Mouse (Mus musculus) forebrain, embryonic 13.5 days (tissue): ENCODE results near the gene Azin2. TPM values are rescaled to one million over a fixed set of nuclear protein-coding genes. Genes with fewer than 3 reads are reported as not detected.
A peak's percentile ranks its signal among the peaks of the same experiment; 100 is the strongest.

Experiments used
- ATAC-seq: fragments of 200-750 bp; cut with Nextera tagmentation; 2 replicates; pipeline ENCODE4 v1.8.0; 2017
- H3K27ac ChIP-seq: fragments of 300-500 bp; sonication (generic); 2 replicates; pipeline ENCODE4 v1.5.1; 2015; ENCODE audit warnings: inconsistent platforms, mild to moderate bottlenecking, moderate library complexity
- H3K27me3 ChIP-seq: fragments of 300-500 bp; sonication (generic); 2 replicates; pipeline ENCODE4 v1.6.1; 2015; ENCODE audit warnings: mild to moderate bottlenecking, inconsistent platforms
- H3K36me3 ChIP-seq: fragments of 300-500 bp; sonication (generic); 2 replicates; pipeline ENCODE4 v1.6.1; 2015; ENCODE audit warnings: mild to moderate bottlenecking, inconsistent platforms; ENCODE audit not compliant: poor library complexity, severe bottlenecking
- H3K4me1 ChIP-seq: fragments of 300-500 bp; sonication (generic); 2 replicates; pipeline ENCODE4 v1.6.1; 2015; ENCODE audit warnings: inconsistent platforms
- H3K4me2 ChIP-seq: fragments of 300-500 bp; sonication (generic); 2 replicates; pipeline ENCODE4 v1.6.1; 2015; ENCODE audit warnings: inconsistent platforms, mild to moderate bottlenecking, moderate library complexity
- H3K4me3 ChIP-seq: fragments of 300-500 bp; sonication (generic); 2 replicates; pipeline ENCODE4 v1.5.1; 2015; ENCODE audit warnings: mild to moderate bottlenecking, inconsistent platforms
- H3K9ac ChIP-seq: fragments of 300-500 bp; sonication (generic); 2 replicates; pipeline ENCODE4 v1.6.1; 2015; ENCODE audit warnings: mild to moderate bottlenecking, inconsistent platforms
- H3K9me3 ChIP-seq: fragments of 300-500 bp; sonication (generic); replicated peaks from 2 replicates; pipeline ENCODE4 v1.6.1; 2016; ENCODE audit warnings: inconsistent platforms
- WGBS: fragments of 180-500 bp; shearing (Covaris S2); methylation state at CpG from one replicate; pipeline ENCODE4 v1.1.7; 2015; 5-methylcytosine and 5-hydroxymethylcytosine counted together
- polyA plus RNA-seq: library from polyadenylated mRNA; unstranded; fragments of >200 nt; fragmentation: Nextera tagmentation; extraction: Ambion mirVana; gene quantifications from 2 replicates; pipeline ENCODE4 v1.2.1, GENCODE M21; 2015

The Azin2 gene
- polyA plus RNA-seq, result 11.3 and 13.5 TPM in 2 replicates

DNA sequence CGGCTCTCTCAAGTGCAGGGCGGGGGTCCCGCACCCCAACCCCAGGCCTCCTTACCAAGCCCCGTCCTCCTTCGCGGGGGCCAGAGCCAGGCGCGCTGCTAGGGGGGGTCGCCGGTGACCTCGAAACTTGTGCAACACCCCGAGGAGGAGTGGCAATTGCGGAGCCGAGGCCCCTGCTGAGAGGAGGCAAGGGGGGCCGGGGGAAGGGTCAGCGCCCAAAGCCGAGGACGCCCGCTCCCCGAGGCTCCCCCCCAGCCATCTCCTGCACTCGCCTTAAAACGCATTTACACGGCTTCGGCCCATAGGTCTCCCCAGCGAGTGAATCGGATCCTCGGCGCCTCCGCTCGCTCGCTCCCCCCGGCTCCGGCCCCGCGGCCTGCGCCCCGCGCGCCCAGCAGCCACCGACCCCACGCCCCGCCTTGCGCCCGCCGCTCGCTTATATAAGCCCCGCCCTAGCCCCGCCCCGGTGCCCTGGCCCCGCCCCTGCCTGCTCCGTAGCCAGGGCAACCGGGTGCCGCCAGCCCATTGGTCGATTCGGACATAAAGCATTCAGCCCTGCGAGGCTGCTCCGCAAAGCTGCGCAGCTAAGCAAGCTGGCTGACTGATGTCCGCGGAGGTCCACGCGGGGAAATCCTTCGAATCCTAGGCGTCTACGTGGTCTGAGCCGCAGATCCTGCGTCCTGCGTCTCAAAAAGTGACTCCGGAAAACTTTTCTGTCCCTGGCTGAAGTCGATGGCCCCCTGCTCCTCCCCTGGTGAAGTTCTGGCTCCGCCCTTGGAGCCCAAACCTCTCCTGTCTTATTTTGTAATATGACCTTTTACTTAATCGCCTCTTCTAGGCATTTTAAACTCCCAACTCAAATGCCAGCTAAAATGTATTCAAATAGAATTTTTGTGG lies at the start of gene Azin2:
Gene Azin2 (minus strand): TSS at position 414 of the 897 bp plus-strand sequence.
- Histone ChIP-seq H3K9me3 (no peaks in the 10 kb centered on the region), H3K27ac (0 out of 2 replicates have a peak within 1 kb of the TSS, but pooled peaks have one; percentile 17), H3K36me3 (no peaks in the 10 kb centered on the region), H3K4me3 (peak within 1 kb of the TSS; percentile 63), H3K9ac (peak within 1 kb of the TSS; percentile 83), H3K4me2 (peak within 1 kb of the TSS; percentile 93), H3K4me1 (peaks cover 53% of the 10 kb centered on the region), H3K27me3 (peaks cover 24% of the 10 kb centered on the region)
- under 1% methylated on average over 60 of the region's 72 CpGs for WGBS
- peak; percentile 97 for ATAC-seq

DNA sequence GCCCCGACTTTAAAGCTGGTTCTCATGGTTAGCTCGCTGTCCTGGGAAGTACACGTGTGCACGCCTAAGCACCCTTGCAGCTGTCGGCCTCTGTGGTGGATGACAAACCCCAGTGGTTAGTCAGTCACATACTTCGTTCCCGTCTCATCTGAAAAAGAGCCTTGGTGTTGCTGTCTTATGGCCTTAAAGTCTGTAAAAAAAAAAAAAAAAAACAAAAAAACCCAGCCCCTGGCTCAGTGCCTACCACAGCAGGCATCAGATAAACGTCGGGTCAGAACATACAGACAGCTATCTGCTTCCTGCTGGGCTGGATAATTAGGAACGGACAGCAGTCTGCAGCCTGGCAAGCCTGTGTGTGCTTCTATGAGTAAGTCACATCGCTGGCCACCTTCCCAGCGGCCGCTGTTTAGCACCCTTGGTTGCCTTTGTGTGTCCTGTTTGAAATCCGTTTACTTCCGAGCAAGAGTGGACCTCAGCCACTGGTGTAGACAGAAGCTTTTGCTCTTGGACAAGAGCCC lies 49.4 kb upstream of the Azin2 start:
- Histone ChIP-seq H3K4me2 (no peak overlapping the region), H3K36me3 (peaks cover 41% of the 10 kb centered on the region), H3K27ac (no peak overlapping the region), H3K4me1 (peaks cover 6% of the 10 kb centered on the region; the same call in 1 of the 2 replicates), H3K27me3 (no peaks in the 10 kb centered on the region), H3K9me3 (no peaks in the 10 kb centered on the region), H3K9ac (no peak overlapping the region), H3K4me3 (no peak overlapping the region)
- 36% methylated on average over 15 of the region's 15 CpGs for WGBS
- no peak for ATAC-seq

DNA sequence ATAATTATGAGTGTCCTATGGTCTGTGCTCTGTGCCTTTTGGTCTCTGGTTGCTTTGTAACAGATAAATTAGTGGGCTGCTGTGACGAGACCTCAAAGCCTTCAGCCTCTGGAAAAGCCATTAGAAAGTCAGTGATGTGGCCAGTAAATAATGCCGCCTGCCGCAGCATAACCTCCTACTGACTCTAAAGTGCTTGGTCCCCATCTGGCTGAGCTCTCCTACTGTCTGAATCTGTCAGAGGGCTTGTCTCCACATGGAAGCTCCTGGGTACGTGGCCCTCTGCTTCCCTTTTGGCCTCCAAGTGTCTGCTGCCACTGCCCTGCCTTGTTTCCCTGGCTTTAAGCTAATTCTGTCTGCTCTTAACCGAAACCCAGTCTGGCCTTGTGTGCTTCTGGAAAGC lies 47.3 kb upstream of the Azin2 start:
- WGBS, result 83% methylated on average over 5 of the region's 5 CpGs
- H3K36me3 ChIP-seq, result peaks cover 60% of the 10 kb centered on the region

DNA sequence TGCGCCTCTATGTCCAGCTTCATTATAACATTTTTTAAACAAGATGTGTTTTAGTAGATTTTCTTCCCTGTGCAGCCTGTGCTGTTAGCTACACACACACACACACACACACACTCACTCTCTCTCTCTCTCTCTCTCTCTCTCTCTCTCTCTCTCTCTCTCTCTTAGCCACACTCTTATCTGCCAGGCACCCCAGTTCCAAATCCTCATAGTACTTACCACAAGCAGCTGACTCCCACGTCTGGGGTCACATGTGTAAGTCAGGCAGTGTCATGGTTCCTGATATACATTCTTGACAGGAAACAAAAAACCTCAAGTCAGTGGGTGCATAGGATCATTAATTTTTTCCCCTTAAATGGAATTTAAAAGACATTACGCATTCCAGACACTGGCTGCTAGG lies 46.4 kb upstream of the Azin2 start:
- Histone ChIP-seq H3K9ac (no peak overlapping the region), H3K9me3 (no peaks in the 10 kb centered on the region), H3K27me3 (no peaks in the 10 kb centered on the region), H3K36me3 (peaks cover 65% of the 10 kb centered on the region), H3K27ac (no peak overlapping the region), H3K4me3 (no peak overlapping the region), H3K4me1 (0 out of 2 replicates have a peak, but pooled peaks cover 6% of the 10 kb centered on the region), H3K4me2 (no peak overlapping the region)
- no peak for ATAC-seq
- 88% methylated on average over 3 of the region's 3 CpGs for WGBS

More for the DNA sequence above, 47.3 kb upstream of the Azin2 start:
- Histone ChIP-seq H3K4me3 (no peak overlapping the region), H3K27ac (no peak overlapping the region), H3K9ac (no peak overlapping the region), H3K4me1 (0 out of 2 replicates have a peak, but pooled peaks cover 6% of the 10 kb centered on the region), H3K9me3 (no peaks in the 10 kb centered on the region), H3K27me3 (no peaks in the 10 kb centered on the region), H3K4me2 (no peak overlapping the region)
- ATAC-seq, result no peak

GRCm38 (mm10) chr4:129008006-129008519 lies 45.8 kb upstream of the Azin2 start:
- H3K36me3 ChIP-seq, result peaks cover 71% of the 10 kb centered on the region

DNA sequence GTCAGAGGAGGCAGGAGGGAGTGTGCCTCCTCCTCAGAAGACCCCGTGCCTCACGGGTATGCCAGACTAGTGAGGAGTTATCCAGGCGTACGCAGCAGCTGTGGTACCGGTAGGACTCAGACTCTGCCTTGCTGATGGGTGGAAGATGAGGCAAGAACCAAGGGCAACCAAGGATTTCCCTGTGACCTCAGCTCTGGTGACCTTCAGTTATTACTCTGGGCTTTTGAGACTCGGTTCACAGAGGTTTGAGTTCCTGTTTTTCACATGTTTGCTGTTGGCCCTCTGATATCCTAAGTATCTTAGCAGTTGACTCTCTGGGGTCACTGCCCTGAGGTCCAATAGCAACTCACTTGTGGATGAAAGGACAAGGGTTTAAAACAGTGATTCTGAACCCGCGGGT lies 41.5 kb upstream of the Azin2 start:
- Histone ChIP-seq H3K27ac (no peak overlapping the region), H3K27me3 (no peaks in the 10 kb centered on the region), H3K4me2 (no peak overlapping the region), H3K4me3 (no peak overlapping the region), H3K36me3 (peaks cover 92% of the 10 kb centered on the region), H3K9me3 (no peaks in the 10 kb centered on the region), H3K9ac (no peak overlapping the region), H3K4me1 (no peaks in the 10 kb centered on the region)
- WGBS, result 86% methylated on average over 8 of the region's 8 CpGs
- no peak for ATAC-seq

More at GRCm38 (mm10) chr4:129008006-129008519, 45.8 kb upstream of the Azin2 start:
- 77% methylated on average over 12 of the region's 12 CpGs for WGBS
- Histone ChIP-seq H3K4me3 (no peak overlapping the region), H3K27ac (no peak overlapping the region), H3K4me2 (no peak overlapping the region), H3K9ac (no peak overlapping the region), H3K27me3 (no peaks in the 10 kb centered on the region), H3K4me1 (0 out of 2 replicates have a peak, but pooled peaks cover 2% of the 10 kb centered on the region), H3K9me3 (no peaks in the 10 kb centered on the region)
- ATAC-seq, result no peak

GRCm38 (mm10) chr4:129000786-129001185 lies 38.5 kb upstream of the Azin2 start:
- no peak for ATAC-seq
- peaks cover 71% of the 10 kb centered on the region for H3K36me3 ChIP-seq

GRCm38 (mm10) chr4:128998401-128998800 lies 36.2 kb upstream of the Azin2 start:
- Histone ChIP-seq H3K4me1 (peaks cover 14% of the 10 kb centered on the region), H3K4me3 (no peak overlapping the region), H3K4me2 (no peak overlapping the region), H3K9me3 (no peaks in the 10 kb centered on the region), H3K36me3 (peaks cover 51% of the 10 kb centered on the region), H3K9ac (no peak overlapping the region), H3K27ac (no peak overlapping the region), H3K27me3 (no peaks in the 10 kb centered on the region)
- WGBS, result 89% methylated on average over 8 of the region's 8 CpGs
- ATAC-seq, result no peak

More at GRCm38 (mm10) chr4:129000786-129001185, 38.5 kb upstream of the Azin2 start:
- Histone ChIP-seq H3K4me2 (no peak overlapping the region), H3K4me1 (no peaks in the 10 kb centered on the region), H3K9ac (no peak overlapping the region), H3K27me3 (no peaks in the 10 kb centered on the region), H3K9me3 (no peaks in the 10 kb centered on the region), H3K27ac (no peak overlapping the region), H3K4me3 (no peak overlapping the region)
- WGBS, result 92% methylated on average over 3 of the region's 3 CpGs

DNA sequence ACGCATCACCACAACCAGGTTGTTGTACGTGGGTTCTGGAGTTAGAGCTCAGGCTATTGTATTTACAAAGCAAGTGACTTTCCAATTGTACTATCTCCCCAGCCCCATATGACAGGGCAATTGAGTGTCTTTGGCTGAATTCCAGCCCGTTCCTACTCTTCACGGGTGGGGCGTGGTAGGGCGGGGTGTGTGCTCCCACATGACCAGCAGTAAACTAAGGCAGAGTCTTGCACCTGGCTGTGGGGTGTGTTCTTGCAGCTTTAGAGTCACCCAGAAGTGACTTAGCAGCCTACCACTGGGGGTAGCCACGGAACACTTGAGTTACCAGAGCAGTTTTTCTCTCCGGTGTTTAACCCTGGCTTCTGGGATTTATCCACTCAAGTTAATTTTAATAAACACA lies 35.0 kb upstream of the Azin2 start:
- no peak overlapping the region for H3K4me2 ChIP-seq
- peaks cover 14% of the 10 kb centered on the region for H3K4me1 ChIP-seq
- 81% methylated on average over 8 of the region's 8 CpGs for WGBS
- H3K27me3 ChIP-seq, result no peaks in the 10 kb centered on the region
- H3K9ac ChIP-seq, result no peak overlapping the region
- no peak for ATAC-seq
- H3K4me3 ChIP-seq, result no peak overlapping the region
- no peaks in the 10 kb centered on the region for H3K9me3 ChIP-seq
- peaks cover 39% of the 10 kb centered on the region for H3K36me3 ChIP-seq
- no peak overlapping the region for H3K27ac ChIP-seq

DNA sequence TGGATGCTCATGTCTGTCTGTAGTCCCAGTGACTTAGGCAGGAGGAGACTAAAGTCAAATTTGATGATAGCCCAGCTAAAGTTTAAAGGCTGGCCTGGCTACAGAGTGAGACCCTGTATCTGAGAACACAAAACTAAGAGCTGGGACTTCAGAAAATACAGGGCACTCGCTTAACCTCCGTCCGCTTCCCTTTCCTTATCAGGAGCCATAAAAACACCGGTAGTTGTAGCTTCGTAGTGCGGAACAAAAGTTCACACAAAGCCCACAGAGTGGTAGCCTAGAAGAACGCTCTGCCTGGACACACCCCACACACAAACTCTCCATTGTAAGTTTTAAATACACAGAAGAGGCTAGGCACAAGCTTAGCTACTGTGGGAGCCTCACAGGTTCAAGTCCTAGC lies 33.0 kb upstream of the Azin2 start:
- Histone ChIP-seq H3K4me2 (no peak overlapping the region), H3K27ac (no peak overlapping the region), H3K9me3 (no peaks in the 10 kb centered on the region), H3K9ac (no peak overlapping the region), H3K36me3 (peaks cover 19% of the 10 kb centered on the region), H3K27me3 (peaks cover 4% of the 10 kb centered on the region; the same call in 1 of the 2 replicates), H3K4me3 (no peak overlapping the region), H3K4me1 (peaks cover 14% of the 10 kb centered on the region)
- 83% methylated on average over 7 of the region's 7 CpGs for WGBS
- no peak for ATAC-seq

DNA sequence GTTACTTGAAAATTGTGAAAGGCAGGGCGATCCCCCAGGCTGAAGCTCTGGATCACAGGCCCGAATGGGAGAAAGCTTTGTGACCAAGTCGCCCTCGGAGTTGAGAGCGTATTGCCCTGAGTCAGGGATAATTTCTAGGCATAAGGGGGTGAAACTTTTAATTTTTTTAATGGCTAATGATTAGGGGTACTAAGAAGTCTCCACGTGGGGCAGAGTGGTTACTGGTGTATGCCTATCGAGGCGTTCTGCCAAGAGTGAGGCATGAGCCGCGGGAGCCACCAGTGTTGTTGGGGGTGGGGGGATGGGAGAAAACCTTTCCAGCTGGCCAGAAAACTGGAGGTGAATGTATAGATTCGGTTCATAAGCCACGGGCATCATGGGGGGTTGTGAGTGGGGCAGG lies 31.4 kb upstream of the Azin2 start:
- Histone ChIP-seq H3K36me3 (0 out of 2 replicates have a peak, but pooled peaks cover 6% of the 10 kb centered on the region), H3K27me3 (peaks cover 4% of the 10 kb centered on the region; the same call in 1 of the 2 replicates), H3K4me2 (peak overlapping the region; percentile 83), H3K4me3 (peak overlapping the region; percentile 83), H3K27ac (peak overlapping the region; percentile 60; the same call in 1 of the 2 replicates), H3K4me1 (peaks cover 14% of the 10 kb centered on the region), H3K9ac (peak overlapping the region; percentile 86), H3K9me3 (no peaks in the 10 kb centered on the region)
- no peak for ATAC-seq
- 4% methylated on average over 12 of the region's 12 CpGs for WGBS
